Mouse (Mus musculus) myocyte (in vitro differentiated cells): Measurements from ENCODE around the gene Csnk2b.

Experiments
- CEBPB ChIP-seq: IDR thresholded peaks from 2 replicates; pipeline ENCODE4 v1.6.1; 2011; ENCODE audit warnings: mild to moderate bottlenecking, moderate library complexity; ENCODE audit not compliant: poor library complexity, insufficient read depth, severe bottlenecking
- MAX ChIP-seq: IDR thresholded peaks from one replicate; pipeline ENCODE4 v1.6.1; 2011; ENCODE audit warnings: low read depth, mild to moderate bottlenecking, control low read depth
- MYOD1 ChIP-seq, 3 experiments: IDR thresholded peaks; one replicate each; pipeline ENCODE4 v1.6.1; 2011; ENCODE audit warnings: control low read depth in 2 of 3, low read depth in 2 of 3, mild to moderate bottlenecking in 2 of 3, moderate library complexity in 1 of 3; ENCODE audit not compliant: insufficient read length in 2 of 3, control insufficient read depth in 1 of 3
- MYOG ChIP-seq, 3 experiments: IDR thresholded peaks; one replicate each; pipeline ENCODE4 v1.6.1; 2011; ENCODE audit warnings: control low read depth in 2 of 3, low read depth in 2 of 3, mild to moderate bottlenecking in 2 of 3; ENCODE audit not compliant: insufficient read length in 2 of 3, control insufficient read depth in 1 of 3, insufficient read depth in 1 of 3
- POLR2A ChIP-seq: IDR thresholded peaks from one replicate; pipeline ENCODE4 v1.6.1; 2011; ENCODE audit warnings: low read depth, mild to moderate bottlenecking, control low read depth, moderate library complexity; ENCODE audit not compliant: insufficient read length
- POLR2AphosphoS2 ChIP-seq: IDR thresholded peaks from one replicate; pipeline ENCODE4 v1.6.1; 2011; ENCODE audit warnings: low read depth, control low read depth; ENCODE audit not compliant: insufficient read length
- SRF ChIP-seq: IDR thresholded peaks from one replicate; pipeline ENCODE4 v1.6.1; 2011; ENCODE audit warnings: low read depth; ENCODE audit not compliant: control insufficient read depth, insufficient read length
- TCF12 ChIP-seq: IDR thresholded peaks from one replicate; pipeline ENCODE4 v1.6.1; 2011; ENCODE audit warnings: mild to moderate bottlenecking, control low read depth; ENCODE audit not compliant: poor library complexity, insufficient read depth, severe bottlenecking
- USF1 ChIP-seq: IDR thresholded peaks from one replicate; pipeline ENCODE4 v1.6.1; 2011; ENCODE audit warnings: low read depth, mild to moderate bottlenecking, control low read depth, moderate library complexity

DNA sequence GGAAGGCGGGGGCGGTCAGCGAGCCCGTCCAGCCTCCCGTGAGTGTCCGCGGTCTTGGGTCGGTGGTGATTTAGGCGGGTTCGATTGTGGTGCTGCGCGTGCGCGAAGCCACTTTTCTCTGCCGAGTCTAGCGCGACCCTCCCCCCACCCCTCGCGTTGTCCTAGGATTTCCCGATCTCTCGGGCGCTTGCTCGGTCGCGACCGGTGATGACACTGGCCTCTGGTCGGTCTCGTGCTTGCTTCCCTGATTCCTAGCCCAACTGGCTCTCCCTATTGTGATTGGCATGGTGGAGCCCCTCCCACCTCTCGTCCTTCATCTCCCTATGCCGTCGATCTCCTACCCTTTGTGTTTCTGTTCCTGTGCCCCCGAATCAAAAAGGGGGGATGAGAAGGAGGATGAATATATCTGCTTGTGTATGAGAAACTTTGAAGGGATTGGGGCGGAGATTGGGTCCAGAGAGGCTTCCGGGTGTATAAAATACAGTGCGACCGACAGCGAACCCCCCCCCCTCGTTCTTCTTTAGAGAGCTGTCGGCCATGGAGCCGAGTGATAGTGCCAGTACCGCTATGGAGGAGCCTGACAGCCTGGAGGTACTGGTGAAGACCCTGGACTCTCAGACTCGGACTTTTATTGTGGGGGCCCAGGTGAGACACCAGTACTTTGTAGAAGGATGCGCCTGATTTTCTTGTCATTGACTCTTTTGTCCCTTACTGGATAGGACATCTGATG is 13.9 kb upstream of the Csnk2b start:
- TF ChIP-seq USF1 (no peak), POLR2A (peak; percentile 67), MYOD1 (IDR thresholded peaks at IDR 0.05; ENCODE audit: control insufficient read depth in 1 of 3, insufficient read length in 2 of 3, low read depth in 2 of 3) (no peak), MAX (no peak), CEBPB (no peak), SRF (peak; percentile 38), MYOG (IDR thresholded peaks at IDR 0.05; ENCODE audit: control insufficient read depth in 1 of 3, insufficient read depth in 1 of 3, insufficient read length in 2 of 3, low read depth in 2 of 3) (no peak), TCF12 (no peak), POLR2AphosphoS2 (peak; percentile 81)
